Mouse (Mus musculus) CH12.LX (cell line): Measurements from ENCODE around the gene R3hdm2.

Experiments used
- CTCF ChIP-seq, 2 experiments: IDR thresholded peaks in 1 of 2; conservative IDR thresholded peaks in 1 of 2; 2 replicates each; pipeline ENCODE4 v1.5.1; 2011 to 2012; ENCODE audit warnings: low read depth in 2 of 2, low read length in 2 of 2, improper control_type of control experiment in 1 of 2, inconsistent platforms in 1 of 2, mild to moderate bottlenecking in 1 of 2, moderate library complexity in 1 of 2
- POLR2A ChIP-seq: IDR thresholded peaks from 2 replicates; pipeline ENCODE4 v1.6.1; 2011; ENCODE audit warnings: low read depth, mild to moderate bottlenecking, improper control_type of control experiment, low read length
- SIN3A ChIP-seq: IDR thresholded peaks from 2 replicates; pipeline ENCODE4 v1.6.1; 2012; ENCODE audit warnings: low read length, improper control_type of control experiment, inconsistent platforms

GRCm38 (mm10) chr10:127407391-127407790 lies 27.3 kb downstream of the R3hdm2 start:
- no peak for TF ChIP-seq SIN3A
- TF ChIP-seq CTCF (conservative IDR thresholded peaks at IDR 0.05 in 1 of 2, IDR thresholded peaks at IDR 0.05 in 1 of 2; ENCODE audit: low read depth in 2 of 2, low read length in 2 of 2): no peak
- TF ChIP-seq POLR2A: no peak
